Mouse (Mus musculus): ENCODE results near the gene Olfr706. TPM values are rescaled to one million over a fixed set of nuclear protein-coding genes. Genes with fewer than 3 reads are reported as not detected.
"Not testable (repeated sequence)": the region's sequence is repeated elsewhere in the genome, so short reads cannot be mapped to it uniquely, and the experiment has no call there.

Gene Olfr706
- total RNA-seq (2015) (not detected in 2 replicates), total RNA-seq (2017) (not detected in 2 replicates)

DNA sequence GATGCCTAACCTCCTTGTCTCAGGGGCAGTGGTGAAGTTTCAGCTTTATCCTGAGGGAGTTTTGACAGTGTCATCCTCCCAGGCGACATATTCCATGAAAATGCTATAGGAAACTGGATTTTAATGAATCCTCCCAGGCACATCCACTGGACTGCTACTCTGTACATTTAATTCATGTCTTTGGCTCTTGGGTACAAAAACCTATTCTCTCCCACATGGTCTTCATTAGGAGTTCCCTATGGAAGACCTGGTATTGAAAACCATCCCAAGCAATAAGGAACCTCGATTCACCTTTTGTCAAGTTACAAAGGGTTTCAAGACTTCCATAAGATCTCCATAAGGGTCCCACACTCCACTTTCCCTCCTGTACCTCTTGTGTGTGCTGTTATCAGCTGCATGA lies at the start of gene Olfr706:
Olfr706 (minus strand) TSS at position 101 of the 400 bp plus-strand sequence.
- no peak for ATAC-seq (ENCODE audit: poor library complexity, severe bottlenecking)

DNA sequence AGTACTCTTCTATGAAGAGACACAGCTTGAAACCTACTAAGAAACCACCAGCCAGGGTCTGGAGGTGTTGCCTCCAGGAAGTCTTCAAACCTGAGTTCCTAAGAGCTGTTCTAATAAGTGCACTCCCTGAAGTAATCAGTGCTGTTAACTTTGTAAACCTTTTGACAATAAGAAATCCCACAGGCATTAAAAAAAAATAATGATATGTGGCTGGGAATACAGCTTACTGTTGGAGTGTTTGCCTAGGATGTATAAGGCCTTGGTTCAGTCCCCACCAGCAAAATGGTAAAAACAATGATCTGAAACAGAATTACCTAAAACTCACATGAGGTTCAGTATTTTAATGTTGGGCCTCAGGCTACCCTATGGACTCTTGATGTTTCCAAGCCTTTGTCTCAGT lies 44.2 kb upstream of the Olfr706 start, which contains the start of gene Olfr709-ps1:
Olfr709-ps1 (minus strand) TSS at position 101 of the 400 bp plus-strand sequence.
- ATAC-seq (ENCODE audit: poor library complexity, severe bottlenecking) = no peak

DNA sequence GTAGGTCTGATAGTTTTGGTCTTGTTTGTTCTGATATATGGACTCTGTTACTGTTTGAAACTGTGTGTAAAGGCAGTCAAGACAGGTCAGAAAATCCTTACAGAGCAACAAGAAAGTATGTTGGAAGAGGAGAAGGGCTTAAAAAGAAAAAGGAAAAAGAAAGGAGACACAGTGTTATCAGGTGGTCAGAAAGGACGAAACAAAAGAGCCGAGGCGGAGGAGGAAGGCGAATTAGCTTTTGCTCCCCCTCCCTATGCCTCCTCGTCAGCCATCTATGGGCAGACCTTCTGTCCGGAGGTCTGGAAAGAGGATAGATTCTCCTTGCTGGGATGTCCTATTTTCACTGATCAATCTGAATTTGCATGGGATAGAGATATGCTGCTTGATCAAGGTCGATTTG lies 33.0 kb upstream of the Olfr706 start:
- ATAC-seq (ENCODE audit: poor library complexity, severe bottlenecking) = not testable (repeated sequence)

DNA sequence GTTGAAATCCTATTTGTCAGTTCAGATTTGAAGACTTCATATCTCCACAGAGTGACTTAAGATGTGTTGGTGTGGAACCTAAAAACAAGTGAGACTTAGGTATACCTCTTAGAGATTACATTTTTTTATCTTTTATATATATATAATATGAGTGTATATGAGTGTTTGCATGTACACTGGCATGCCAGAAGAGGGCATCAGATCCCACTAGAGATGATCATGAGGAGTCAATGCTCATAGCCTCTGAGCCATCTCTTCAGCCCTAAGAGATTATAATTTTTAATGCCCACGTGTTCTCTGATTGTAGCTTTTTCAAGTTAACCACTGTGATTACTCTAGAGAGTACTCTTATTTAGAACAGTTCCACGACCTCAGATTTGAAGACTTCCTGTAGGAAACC lies 19.7 kb upstream of the Olfr706 start, which contains the start of gene Olfr1532-ps1:
Olfr1532-ps1 (plus strand) TSS at position 326 of the 400 bp plus-strand sequence.
- ATAC-seq (ENCODE audit: poor library complexity, severe bottlenecking) = no peak

DNA sequence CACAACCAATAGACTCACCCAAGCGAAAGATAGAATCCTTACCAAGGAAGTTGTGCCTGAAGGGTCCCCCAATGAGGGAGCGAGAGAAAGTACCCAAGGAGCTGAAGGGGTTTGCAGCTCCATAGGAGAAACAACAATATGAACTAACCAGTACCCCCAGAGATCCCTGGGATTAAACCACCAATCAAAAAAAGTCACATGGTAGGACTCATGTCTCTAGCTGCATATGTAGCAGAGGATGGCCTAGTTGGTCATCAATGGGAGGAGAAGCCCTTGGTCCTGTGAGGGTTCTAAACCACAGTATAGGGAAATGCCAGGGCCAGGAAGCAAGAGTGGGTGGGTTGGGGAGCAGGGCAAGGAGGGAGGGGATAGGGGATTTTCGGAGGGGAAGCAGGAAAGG lies 13.2 kb upstream of the Olfr706 start, which contains the start of gene Olfr707:
Olfr707 (minus strand) TSS at position 101 of the 400 bp plus-strand sequence.
- ATAC-seq (ENCODE audit: poor library complexity, severe bottlenecking) = not testable (repeated sequence)

DNA sequence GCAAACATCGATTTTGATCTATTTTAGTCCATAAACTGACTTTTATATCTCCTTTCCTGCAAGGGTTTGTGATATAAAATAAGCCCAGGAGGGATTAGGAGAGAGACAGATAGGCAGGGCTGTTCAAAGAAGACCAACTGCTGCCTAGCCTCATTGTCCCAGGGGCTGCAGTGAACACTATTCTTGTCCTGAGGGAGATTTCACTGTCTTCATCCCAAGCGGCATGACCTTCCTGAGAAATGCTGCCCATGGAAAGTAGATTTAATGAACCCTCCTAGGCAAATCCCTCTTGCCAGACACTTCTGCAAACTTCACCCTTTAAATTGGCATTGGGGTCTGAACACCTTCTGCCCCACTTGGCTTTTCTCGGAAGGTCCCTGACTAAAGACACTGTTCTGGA lies 11.2 kb downstream of the Olfr706 start, which contains the start of gene Olfr705:
Olfr705 (minus strand) TSS at position 101 of the 400 bp plus-strand sequence.
- no peak for ATAC-seq (ENCODE audit: poor library complexity, severe bottlenecking)

DNA sequence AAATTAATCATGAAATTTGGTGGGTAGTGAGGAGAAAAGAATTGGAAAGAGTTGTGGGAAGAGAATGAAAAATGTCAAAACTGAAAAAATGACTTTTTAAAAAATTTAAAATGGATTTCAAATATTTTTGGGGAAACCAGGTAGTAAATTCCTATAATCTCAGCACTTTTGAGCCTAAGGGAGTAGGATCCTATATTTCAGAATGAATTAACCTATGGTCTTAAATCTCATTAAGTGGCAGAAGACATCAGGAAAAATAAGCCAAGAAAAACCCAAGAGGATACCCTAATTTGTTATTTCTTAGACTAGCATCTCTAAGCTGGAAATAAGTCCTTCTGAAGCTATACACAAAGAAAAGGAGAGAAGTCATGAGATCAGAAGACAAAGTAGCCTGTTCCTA lies 25.1 kb downstream of the Olfr706 start, which contains the start of gene Olfr704:
Olfr704 (plus strand) TSS at position 301 of the 400 bp plus-strand sequence.
- no peak for ATAC-seq (ENCODE audit: poor library complexity, severe bottlenecking)

DNA sequence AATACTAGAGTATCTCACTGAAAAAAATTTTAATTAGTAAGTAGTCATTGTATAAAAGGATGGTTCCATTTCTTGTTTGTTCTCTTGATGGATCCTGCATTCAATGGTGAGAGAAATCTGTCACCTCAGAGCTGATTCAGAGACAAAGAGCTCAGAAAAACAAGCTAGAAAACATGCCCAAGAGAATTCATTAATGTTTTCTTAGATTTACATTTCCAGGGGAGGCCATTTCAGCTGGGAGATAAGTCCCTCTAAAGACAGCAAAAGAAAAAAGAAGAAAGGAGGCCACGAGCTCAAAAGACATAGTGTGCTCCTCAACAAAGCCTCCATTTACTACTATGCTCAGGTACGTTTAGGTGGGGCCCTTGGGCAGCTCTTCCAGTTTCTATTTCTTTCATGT lies 44.9 kb downstream of the Olfr706 start, which contains the start of gene Olfr703:
Olfr703 (plus strand) TSS at position 301 of the 400 bp plus-strand sequence.
- ATAC-seq (ENCODE audit: poor library complexity, severe bottlenecking) = no peak

DNA sequence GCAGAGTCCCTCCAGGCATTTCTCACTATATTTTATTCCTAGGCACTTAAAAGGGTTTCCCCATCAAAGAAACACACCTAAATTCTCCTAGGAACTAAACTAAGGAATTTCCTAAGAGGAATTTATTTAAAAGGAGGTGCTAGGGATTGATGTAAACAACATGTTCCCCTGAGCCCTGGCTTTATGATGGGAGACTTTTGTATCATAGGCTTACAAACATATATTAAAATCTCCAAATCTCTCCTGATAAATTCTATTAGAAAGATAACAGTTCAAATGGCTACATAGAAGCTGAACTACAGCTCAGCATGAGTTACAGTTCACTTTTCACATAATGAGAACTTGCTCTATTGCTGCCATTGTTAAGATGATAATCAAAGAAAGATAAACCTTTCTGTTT lies 54.2 kb downstream of the Olfr706 start, which contains the start of gene Olfr702:
Olfr702 (minus strand) TSS at position 101 of the 400 bp plus-strand sequence.
- no peak for ATAC-seq (ENCODE audit: poor library complexity, severe bottlenecking)

Other genes starting within 250 kb of the Olfr706 start
- gene Olfr693, start 207.6 kb downstream of the Olfr706 start, total RNA-seq (2015) = not detected in 2 replicates
- not detected in 2 replicates for gene Olfr693, start 207.6 kb downstream of the Olfr706 start, total RNA-seq (2017)
- 0.04 TPM in 1 of 2 replicates, not detected in the other for gene Olfr694, start 196.3 kb downstream of the Olfr706 start, total RNA-seq (2015)
- gene Olfr694, start 196.3 kb downstream of the Olfr706 start, total RNA-seq (2017) = not detected in 2 replicates
- not detected in 2 replicates for gene Olfr695, start 171.8 kb downstream of the Olfr706 start, total RNA-seq (2015)
- not detected in 2 replicates for gene Olfr695, start 171.8 kb downstream of the Olfr706 start, total RNA-seq (2017)
- not detected in 2 replicates for gene Olfr697, start 145.7 kb downstream of the Olfr706 start, total RNA-seq (2015)
- gene Olfr697, start 145.7 kb downstream of the Olfr706 start, total RNA-seq (2017) = not detected in 2 replicates
- not detected in 2 replicates for gene Olfr698, start 132.8 kb downstream of the Olfr706 start, total RNA-seq (2015)
- not detected in 2 replicates for gene Olfr698, start 132.8 kb downstream of the Olfr706 start, total RNA-seq (2017)
- gene Olfr699, start 95.0 kb downstream of the Olfr706 start, total RNA-seq (2015) = not detected in 2 replicates
- gene Olfr699, start 95.0 kb downstream of the Olfr706 start, total RNA-seq (2017) = not detected in 2 replicates
- not detected in 2 replicates for gene Olfr700, start 79.3 kb downstream of the Olfr706 start, total RNA-seq (2015)
- gene Olfr700, start 79.3 kb downstream of the Olfr706 start, total RNA-seq (2017) = 0.73 TPM in 1 of 2 replicates, not detected in the other
- gene Olfr701, start 74.0 kb downstream of the Olfr706 start, total RNA-seq (2015) = not detected in 2 replicates
- not detected in 2 replicates for gene Olfr701, start 74.0 kb downstream of the Olfr706 start, total RNA-seq (2017)
- gene Olfr702, start 54.3 kb downstream of the Olfr706 start, total RNA-seq (2015) = not detected in 2 replicates
- not detected in 2 replicates for gene Olfr702, start 54.3 kb downstream of the Olfr706 start, total RNA-seq (2017)
- gene Olfr703, start 44.8 kb downstream of the Olfr706 start, total RNA-seq (2015) = not detected in 2 replicates
- not detected in 2 replicates for gene Olfr703, start 44.8 kb downstream of the Olfr706 start, total RNA-seq (2017)
- not detected in 2 replicates for gene Olfr704, start 25.0 kb downstream of the Olfr706 start, total RNA-seq (2015)
- not detected in 2 replicates for gene Olfr704, start 25.0 kb downstream of the Olfr706 start, total RNA-seq (2017)
- gene Olfr705, start 11.3 kb downstream of the Olfr706 start, total RNA-seq (2015) = not detected in 2 replicates
- gene Olfr705, start 11.3 kb downstream of the Olfr706 start, total RNA-seq (2017) = not detected in 2 replicates
- gene Olfr707, start 13.1 kb upstream of the Olfr706 start, total RNA-seq (2015) = not detected in 2 replicates
- not detected in 2 replicates for gene Olfr707, start 13.1 kb upstream of the Olfr706 start, total RNA-seq (2017)
- not detected in 2 replicates for gene Olfr1532-ps1, start 19.8 kb upstream of the Olfr706 start, total RNA-seq (2015)
- gene Olfr1532-ps1, start 19.8 kb upstream of the Olfr706 start, total RNA-seq (2017) = not detected in 2 replicates
- gene Olfr709-ps1, start 44.1 kb upstream of the Olfr706 start, total RNA-seq (2015) = not detected in 2 replicates
- not detected in 2 replicates for gene Olfr709-ps1, start 44.1 kb upstream of the Olfr706 start, total RNA-seq (2017)
- gene Olfr710, start 60.1 kb upstream of the Olfr706 start, total RNA-seq (2015) = not detected in 2 replicates
- gene Olfr710, start 60.1 kb upstream of the Olfr706 start, total RNA-seq (2017) = not detected in 2 replicates
- gene Olfr6, start 75.8 kb upstream of the Olfr706 start, total RNA-seq (2015) = not detected in 2 replicates
- gene Olfr6, start 75.8 kb upstream of the Olfr706 start, total RNA-seq (2017) = not detected in 2 replicates
- gene Olfr711, start 87.3 kb upstream of the Olfr706 start, total RNA-seq (2015) = not detected in 2 replicates
- gene Olfr711, start 87.3 kb upstream of the Olfr706 start, total RNA-seq (2017) = not detected in 2 replicates
- gene Olfr2, start 117.9 kb upstream of the Olfr706 start, total RNA-seq (2015) = not detected in 2 replicates
- gene Olfr2, start 117.9 kb upstream of the Olfr706 start, total RNA-seq (2017) = under 0.01 TPM in 1 of 2 replicates, not detected in the other
- not detected in 2 replicates for gene Olfr713, start 143.0 kb upstream of the Olfr706 start, total RNA-seq (2015)
- not detected in 2 replicates for gene Olfr713, start 143.0 kb upstream of the Olfr706 start, total RNA-seq (2017)
- not detected in 2 replicates for gene Olfr714, start 182.8 kb upstream of the Olfr706 start, total RNA-seq (2015)
- gene Olfr714, start 182.8 kb upstream of the Olfr706 start, total RNA-seq (2017) = not detected in 2 replicates
- not detected in 2 replicates for gene Olfr17, start 205.1 kb upstream of the Olfr706 start, total RNA-seq (2015)
- gene Olfr17, start 205.1 kb upstream of the Olfr706 start, total RNA-seq (2017) = not detected in 2 replicates
- gene Olfr715b, start 222.2 kb upstream of the Olfr706 start, total RNA-seq (2015) = not detected in 2 replicates
- gene Olfr715b, start 222.2 kb upstream of the Olfr706 start, total RNA-seq (2017) = not detected in 2 replicates
- gene Olfr715, start 242.9 kb upstream of the Olfr706 start, total RNA-seq (2015) = not detected in 2 replicates
- not detected in 2 replicates for gene Olfr715, start 242.9 kb upstream of the Olfr706 start, total RNA-seq (2017)

Data from megakaryocyte, adult 5-6 weeks (primary cell).